Mouse (Mus musculus) embryonic facial prominence, embryonic 12.5 days (tissue): Measurements from ENCODE around the gene Smtnl2. TPM values are rescaled to one million over a fixed set of nuclear protein-coding genes. Genes with fewer than 3 reads are reported as not detected.
"Not testable (repeated sequence)": the region's sequence is repeated elsewhere in the genome, so short reads cannot be mapped to it uniquely, and the experiment has no call there.

ENCODE experiments used
- ATAC-seq: fragments of 200-750 bp; cut with Nextera tagmentation; 2 replicates; pipeline ENCODE4 v1.8.0; 2017; ENCODE audit not compliant: insufficient number of reproducible peaks, insufficient read depth, low FRiP score, low TSS enrichment
- H3K27ac ChIP-seq: fragments of 300-500 bp; sonication (generic); 2 replicates; pipeline ENCODE4 v1.5.1; 2016; ENCODE audit warnings: mild to moderate bottlenecking
- H3K27me3 ChIP-seq: fragments of 300-500 bp; sonication (generic); 2 replicates; pipeline ENCODE4 v1.6.1; 2016; ENCODE audit warnings: mild to moderate bottlenecking, moderate library complexity
- H3K36me3 ChIP-seq: fragments of 300-500 bp; sonication (generic); 2 replicates; pipeline ENCODE4 v1.6.1; 2016; ENCODE audit warnings: mild to moderate bottlenecking
- H3K4me1 ChIP-seq: fragments of 300-500 bp; sonication (generic); 2 replicates; pipeline ENCODE4 v1.6.1; 2016
- H3K4me2 ChIP-seq: fragments of 300-500 bp; sonication (generic); replicated peaks from 2 replicates; pipeline ENCODE4 v1.6.1; 2016; ENCODE audit warnings: mild to moderate bottlenecking, moderate library complexity
- H3K4me3 ChIP-seq: fragments of 300-500 bp; sonication (generic); 2 replicates; pipeline ENCODE4 v1.5.1; 2016; ENCODE audit warnings: mild to moderate bottlenecking
- H3K9ac ChIP-seq: fragments of 300-500 bp; sonication (generic); 2 replicates; pipeline ENCODE4 v1.6.1; 2016; ENCODE audit warnings: mild to moderate bottlenecking, moderate library complexity
- H3K9me3 ChIP-seq: fragments of 300-500 bp; sonication (generic); 2 replicates; pipeline ENCODE4 v1.6.1; 2016; ENCODE audit warnings: mild to moderate bottlenecking, moderate library complexity
- WGBS: fragments of 180-500 bp; shearing (Covaris S2); methylation state at CpG from one replicate; pipeline ENCODE4 v1.1.7; 2016; 5-methylcytosine and 5-hydroxymethylcytosine counted together
- polyA plus RNA-seq: library from polyadenylated mRNA; unstranded; fragments of >200 nt; fragmentation: Nextera tagmentation; extraction: Ambion mirVana; gene quantifications from 2 replicates; pipeline ENCODE4 v1.2.1, GENCODE M21; 2016

Smtnl2 gene
- polyA plus RNA-seq: 22.6 and 23.4 TPM in 2 replicates

DNA sequence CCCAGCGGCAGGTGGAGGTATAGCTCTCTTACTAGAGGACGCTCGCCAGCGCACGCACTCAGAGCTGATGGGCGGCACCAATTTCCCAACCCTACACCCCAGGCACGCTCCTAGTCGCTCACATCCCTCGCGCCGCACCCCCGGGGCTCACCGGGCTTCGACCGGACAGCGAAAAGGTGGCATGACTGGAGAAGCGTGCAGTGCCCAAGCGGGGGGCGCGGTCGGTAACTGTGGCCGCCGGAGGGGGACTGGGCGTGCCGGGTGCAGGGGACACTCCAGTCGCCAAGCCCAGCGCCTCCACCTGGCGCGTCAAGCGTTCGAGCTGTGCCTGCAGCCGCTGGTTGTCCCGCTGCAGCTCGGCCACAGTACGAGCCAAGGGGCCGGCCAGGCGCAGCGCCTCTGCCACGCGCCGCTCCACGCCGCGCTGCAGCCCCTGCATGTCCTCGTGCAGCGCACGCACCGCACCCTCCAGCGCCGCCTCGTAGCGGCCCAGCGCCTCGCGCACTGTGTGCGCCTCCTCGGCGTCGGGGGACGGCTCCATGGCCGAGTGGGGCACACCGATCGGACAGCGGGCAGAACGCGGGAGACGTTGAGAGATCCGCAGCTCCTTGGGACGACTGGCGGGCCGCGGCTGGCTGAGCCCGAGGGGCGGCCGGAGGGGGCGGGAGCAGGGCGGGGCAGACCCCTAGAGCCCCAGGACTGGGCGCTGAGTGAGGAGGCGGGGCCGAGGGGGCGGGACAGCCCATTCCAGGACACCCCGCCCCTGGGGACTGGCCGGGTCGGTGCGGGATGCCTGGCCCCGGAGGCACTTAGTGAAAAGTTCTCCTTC lies at the start of gene Smtnl2:
TSS of gene Smtnl2 (minus strand) at position 621 of the 829 bp plus-strand sequence.
- Histone ChIP-seq H3K9ac (peak within 1 kb of the TSS; percentile 67), H3K27ac (peak within 1 kb of the TSS; percentile 60), H3K4me1 (peaks cover 25% of the 10 kb centered on the region), H3K9me3 (no peaks in the 10 kb centered on the region), H3K4me3 (peak within 1 kb of the TSS; percentile 68), H3K4me2 (peak within 1 kb of the TSS; percentile 100), H3K36me3 (no peaks in the 10 kb centered on the region), H3K27me3 (peaks cover 20% of the 10 kb centered on the region)
- peak; percentile 79 for ATAC-seq
- WGBS: under 1% methylated on average over 73 of the region's 86 CpGs

DNA sequence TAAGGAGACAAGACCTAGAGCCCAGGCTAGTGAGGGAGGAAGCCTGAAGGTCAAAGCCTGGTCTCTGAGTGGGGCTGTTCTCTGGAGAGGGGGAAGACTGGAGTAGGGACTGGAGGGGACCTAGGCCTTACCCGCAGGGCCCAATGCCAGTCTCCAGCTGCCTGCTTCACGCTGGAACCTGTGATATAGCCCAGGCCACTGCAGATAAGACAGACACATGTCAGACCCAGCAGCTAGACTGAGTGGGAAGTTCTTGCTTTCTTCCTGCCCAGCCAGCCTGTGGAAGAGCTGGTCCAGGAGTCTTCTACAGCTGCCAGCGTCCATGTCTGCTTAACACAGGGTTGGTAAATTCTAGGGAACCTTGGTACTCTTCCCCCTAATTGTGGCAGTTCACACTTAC lies 47.0 kb upstream of the Smtnl2 start:
- no peak overlapping the region for H3K27ac ChIP-seq
- H3K36me3 ChIP-seq: no peaks in the 10 kb centered on the region
- no peaks in the 10 kb centered on the region; the same call in 1 of the 2 replicates for H3K4me1 ChIP-seq
- no peak overlapping the region for H3K4me2 ChIP-seq
- no peak overlapping the region for H3K9ac ChIP-seq
- no peaks in the 10 kb centered on the region for H3K9me3 ChIP-seq
- H3K4me3 ChIP-seq: no peak overlapping the region
- WGBS: 84% methylated on average over 3 of the region's 3 CpGs
- peak; percentile 36; the same call in 1 of the 2 replicates for ATAC-seq
- no peaks in the 10 kb centered on the region for H3K27me3 ChIP-seq

DNA sequence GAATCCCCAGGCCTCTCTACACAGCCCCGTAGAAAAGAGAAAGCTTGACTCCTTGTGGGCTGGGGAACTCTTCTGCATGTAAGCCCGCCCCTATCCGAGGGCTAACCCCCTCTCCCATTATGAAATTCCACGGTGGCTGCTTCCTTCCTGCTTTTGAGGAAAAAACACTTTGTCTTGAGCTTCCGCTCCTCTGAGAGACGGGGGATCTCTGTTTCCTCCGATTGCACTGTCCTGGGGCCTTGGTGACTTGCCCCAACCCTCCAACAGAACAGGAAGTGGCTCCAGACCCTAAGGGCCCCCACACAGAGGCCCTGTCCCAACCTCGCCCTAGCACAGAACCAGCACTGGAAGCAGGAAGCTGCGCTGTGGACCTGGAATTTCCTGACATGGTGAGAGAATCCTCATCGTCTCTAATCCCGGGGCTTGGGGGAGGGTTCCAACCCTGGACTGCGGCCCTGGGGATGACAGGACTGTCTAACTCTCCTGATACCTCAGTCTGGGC lies 46.5 kb upstream of the Smtnl2 start:
- 45% methylated on average over 12 of the region's 12 CpGs for WGBS
- peak; percentile 42; the same call in 1 of the 2 replicates for ATAC-seq
- H3K9ac ChIP-seq: no peak overlapping the region
- H3K36me3 ChIP-seq: no peaks in the 10 kb centered on the region
- H3K9me3 ChIP-seq: no peaks in the 10 kb centered on the region
- H3K27ac ChIP-seq: no peak overlapping the region
- no peak overlapping the region for H3K4me2 ChIP-seq
- no peaks in the 10 kb centered on the region for H3K27me3 ChIP-seq
- no peaks in the 10 kb centered on the region; the same call in 1 of the 2 replicates for H3K4me1 ChIP-seq
- no peak overlapping the region for H3K4me3 ChIP-seq

DNA sequence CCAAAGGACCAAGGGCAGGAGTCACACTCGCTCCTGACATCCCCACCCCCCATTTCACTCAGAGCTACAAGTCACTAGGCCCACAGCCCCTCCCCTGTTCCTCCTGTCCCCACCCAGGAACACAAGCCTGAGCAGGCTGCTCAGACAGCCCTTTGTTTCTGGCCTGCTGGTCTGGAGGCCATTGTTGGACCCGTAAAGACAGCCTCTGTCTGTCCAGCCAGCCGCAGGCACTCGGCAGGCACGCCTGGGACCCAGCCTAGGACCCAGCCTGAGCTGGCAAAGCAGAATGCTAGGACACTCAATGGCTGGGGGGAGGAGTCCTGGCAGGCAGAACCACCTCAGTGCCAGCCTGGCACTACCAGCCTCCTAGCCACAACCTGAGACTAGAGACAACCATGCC lies 44.2 kb upstream of the Smtnl2 start:
- Histone ChIP-seq H3K9me3 (no peaks in the 10 kb centered on the region), H3K9ac (no peak overlapping the region), H3K4me1 (no peaks in the 10 kb centered on the region; the same call in 1 of the 2 replicates), H3K4me2 (no peak overlapping the region), H3K36me3 (peaks cover 21% of the 10 kb centered on the region), H3K27ac (no peak overlapping the region), H3K4me3 (no peak overlapping the region), H3K27me3 (no peaks in the 10 kb centered on the region)
- WGBS: 33% methylated on average over 5 of the region's 5 CpGs
- no peak for ATAC-seq

DNA sequence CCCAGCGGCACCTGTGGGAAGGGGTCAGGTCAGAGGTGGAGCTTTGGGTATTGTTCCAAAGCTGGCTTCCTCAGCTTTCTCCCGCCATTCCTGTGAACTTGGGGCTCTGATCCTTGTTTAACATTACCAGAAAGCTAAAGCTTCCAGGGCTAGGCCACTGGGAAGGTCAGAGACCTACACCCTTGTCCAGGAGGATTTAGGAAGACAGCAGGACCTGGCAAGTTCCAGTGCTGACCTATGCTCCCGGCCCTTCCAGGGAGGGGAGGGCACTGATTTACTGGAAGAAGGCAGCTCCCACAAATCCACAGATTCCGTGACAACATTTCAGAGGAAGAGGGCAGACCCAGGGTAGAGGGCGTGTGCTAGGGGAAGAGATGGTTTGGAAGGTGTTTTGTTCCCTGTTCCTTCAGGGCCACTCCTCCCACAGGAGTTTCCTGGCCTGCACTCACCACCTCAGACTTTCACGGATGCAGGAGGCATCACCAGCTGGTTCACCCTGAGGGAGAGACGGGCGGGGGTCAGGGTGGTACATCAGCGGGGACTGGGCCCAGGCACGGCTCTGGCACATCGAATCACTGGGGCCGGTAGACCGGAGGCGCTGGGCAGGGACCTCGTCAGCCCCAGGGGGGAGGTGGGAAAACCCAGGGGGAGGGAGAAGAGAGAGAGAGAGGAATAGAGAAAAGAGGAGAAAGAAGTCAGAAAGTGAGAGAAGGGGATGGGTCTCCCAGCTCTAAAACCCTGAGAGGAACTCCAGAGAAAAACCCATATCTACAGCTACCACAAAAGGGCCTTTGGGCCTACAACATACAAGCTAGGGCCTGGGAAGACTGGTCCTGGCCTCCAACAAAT lies 41.8 kb upstream of the Smtnl2 start:
- Histone ChIP-seq H3K4me3 (no peak overlapping the region), H3K4me1 (no peaks in the 10 kb centered on the region; the same call in 1 of the 2 replicates), H3K27me3 (no peaks in the 10 kb centered on the region), H3K36me3 (peaks cover 44% of the 10 kb centered on the region), H3K9me3 (no peaks in the 10 kb centered on the region), H3K9ac (no peak overlapping the region), H3K4me2 (no peak overlapping the region), H3K27ac (no peak overlapping the region)
- 62% methylated on average over 15 of the region's 15 CpGs for WGBS
- no peak for ATAC-seq

DNA sequence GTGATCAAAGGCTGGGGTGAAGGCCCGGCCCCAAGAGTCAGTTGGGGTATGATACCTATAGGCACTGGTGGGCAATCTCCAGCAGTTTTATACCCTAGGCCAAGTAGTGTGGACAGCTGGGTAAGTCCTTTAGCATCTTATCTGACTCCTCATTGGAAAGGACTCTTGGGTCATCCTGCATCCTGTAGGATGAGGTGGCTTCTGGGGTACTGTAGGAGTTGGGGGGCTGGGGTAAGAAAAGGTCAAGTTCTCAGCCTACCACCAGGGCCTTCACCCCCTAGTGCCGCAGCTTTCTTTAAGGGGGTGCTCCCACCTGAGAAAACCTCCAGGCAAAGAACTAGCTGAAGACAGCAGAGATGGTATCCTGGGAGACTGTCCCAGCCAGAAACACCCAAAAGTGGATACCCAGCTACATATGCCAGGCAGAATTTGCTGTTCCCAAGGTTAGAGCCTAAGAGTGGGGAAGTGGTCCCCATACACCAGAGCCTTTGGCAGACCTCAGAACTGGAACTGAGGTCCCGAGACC lies 40.7 kb upstream of the Smtnl2 start:
- Histone ChIP-seq H3K4me3 (no peak overlapping the region), H3K27me3 (no peaks in the 10 kb centered on the region), H3K9me3 (no peaks in the 10 kb centered on the region), H3K9ac (no peak overlapping the region), H3K27ac (no peak overlapping the region), H3K4me2 (no peak overlapping the region), H3K4me1 (no peaks in the 10 kb centered on the region; the same call in 1 of the 2 replicates), H3K36me3 (peaks cover 55% of the 10 kb centered on the region)
- ATAC-seq: no peak
- WGBS: 88% methylated on average over 3 of the region's 3 CpGs

DNA sequence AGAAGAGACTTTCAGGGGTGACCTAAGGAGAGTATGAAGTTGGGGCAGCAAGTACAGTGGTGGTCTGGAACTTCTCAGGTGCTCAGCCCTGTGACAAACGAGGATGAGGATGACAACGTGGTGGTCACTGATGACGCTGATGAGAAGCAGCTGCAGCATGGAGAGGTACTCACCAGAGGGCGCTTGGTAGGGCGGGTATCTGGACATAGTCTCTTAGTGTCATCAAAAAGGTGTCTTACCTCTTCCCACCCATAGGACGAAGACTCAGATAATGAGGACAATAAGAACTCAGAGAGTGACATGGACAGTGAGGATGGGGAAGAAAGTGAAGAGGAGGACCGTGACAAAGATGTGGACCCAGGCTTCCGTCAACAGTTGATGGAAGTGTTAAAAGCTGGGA lies 36.0 kb upstream of the Smtnl2 start:
- 82% methylated on average over 8 of the region's 8 CpGs for WGBS

DNA sequence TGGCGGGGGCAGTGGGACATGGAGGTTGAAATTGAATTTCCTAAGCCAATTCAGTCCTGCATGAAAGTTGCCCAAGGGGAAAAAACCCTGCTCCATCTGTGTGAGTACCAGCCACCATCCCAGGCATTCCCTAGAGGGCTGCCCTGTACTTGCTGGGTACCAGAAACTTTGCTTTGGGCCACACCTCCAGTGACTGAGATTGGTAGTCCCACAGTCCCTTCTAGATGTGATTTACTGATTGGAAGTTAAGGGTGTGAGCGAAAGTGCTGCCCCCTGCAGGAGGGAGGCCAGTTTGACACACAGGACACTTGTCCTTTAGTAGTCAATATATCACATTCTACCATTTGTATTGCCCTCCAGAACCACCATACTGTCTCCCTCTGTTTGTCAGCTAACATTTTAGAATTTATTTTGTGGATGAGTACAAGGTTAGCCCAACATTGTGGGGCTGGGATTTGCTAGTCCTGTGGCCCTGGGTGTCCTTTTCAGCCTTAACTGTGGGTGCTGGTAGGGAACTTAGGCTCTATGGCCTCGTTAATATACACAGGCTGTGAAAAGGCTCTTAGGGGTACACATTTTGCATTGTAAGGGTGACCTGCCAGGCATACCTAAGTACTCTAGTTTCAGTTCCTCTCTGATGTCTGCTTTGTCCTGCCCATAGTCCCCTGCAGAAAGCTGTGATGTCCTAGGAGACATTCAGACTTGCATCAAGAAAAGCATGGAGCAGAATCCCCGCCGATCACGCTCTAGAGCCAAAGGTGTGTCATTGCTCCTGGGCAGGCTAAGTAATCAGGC lies 35.0 kb upstream of the Smtnl2 start:
- no peak overlapping the region for H3K27ac ChIP-seq
- 87% methylated on average over 6 of the region's 6 CpGs for WGBS
- peaks cover 93% of the 10 kb centered on the region for H3K36me3 ChIP-seq
- H3K4me2 ChIP-seq: no peak overlapping the region
- peaks cover 7% of the 10 kb centered on the region; the same call in 1 of the 2 replicates for H3K4me1 ChIP-seq
- no peaks in the 10 kb centered on the region for H3K27me3 ChIP-seq
- H3K9ac ChIP-seq: no peak overlapping the region
- ATAC-seq: no peak
- no peaks in the 10 kb centered on the region for H3K9me3 ChIP-seq
- H3K4me3 ChIP-seq: no peak overlapping the region

More for the DNA sequence above, 36.0 kb upstream of the Smtnl2 start:
- Histone ChIP-seq H3K4me1 (peaks cover under 1% of the 10 kb centered on the region; the same call in 1 of the 2 replicates), H3K27ac (no peak overlapping the region), H3K9ac (no peak overlapping the region), H3K36me3 (peaks cover 100% of the 10 kb centered on the region), H3K4me2 (no peak overlapping the region), H3K4me3 (no peak overlapping the region), H3K27me3 (no peaks in the 10 kb centered on the region), H3K9me3 (no peaks in the 10 kb centered on the region)
- no peak for ATAC-seq

DNA sequence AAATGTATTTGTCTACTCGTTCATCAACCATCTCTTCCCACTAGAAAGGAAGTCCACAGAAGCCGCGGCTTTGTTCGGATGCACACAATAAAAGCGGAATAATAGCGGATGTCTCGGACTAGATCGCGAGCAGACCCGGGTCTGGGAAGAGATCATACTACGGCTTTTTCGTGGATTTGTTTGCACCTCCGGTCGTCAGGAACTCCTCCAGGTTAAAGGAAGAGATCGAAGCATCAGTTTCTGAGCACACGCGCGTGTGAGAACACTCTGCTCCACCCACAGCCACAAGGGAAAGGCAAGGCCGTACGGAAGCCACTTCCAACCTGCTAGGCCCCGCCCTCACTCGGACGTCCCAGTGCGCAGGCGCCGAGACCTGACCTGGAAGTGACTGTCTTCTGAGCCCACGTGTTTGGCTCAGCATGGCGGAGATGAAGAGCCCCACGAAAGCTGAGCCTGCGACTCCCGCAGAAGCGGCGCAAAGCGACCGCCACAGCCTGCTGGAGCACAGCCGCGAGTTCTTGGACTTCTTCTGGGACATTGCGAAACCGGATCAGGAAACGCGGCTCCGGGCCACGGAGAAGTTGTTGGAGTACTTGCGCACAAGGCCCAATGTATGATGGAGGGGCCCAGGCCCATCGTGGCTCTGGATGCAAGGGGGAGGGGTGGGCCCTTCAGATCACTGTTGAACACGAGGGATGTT lies 29.6 kb upstream of the Smtnl2 start, which contains the start of gene Mybbp1a:
TSS of gene Mybbp1a (plus strand) at position 391 of the 700 bp plus-strand sequence.
- peaks cover 40% of the 10 kb centered on the region for H3K36me3 ChIP-seq
- peak within 1 kb of the TSS; percentile 81 for H3K9ac ChIP-seq
- H3K4me2 ChIP-seq: peak within 1 kb of the TSS; percentile 71
- peaks cover 7% of the 10 kb centered on the region; the same call in 1 of the 2 replicates for H3K4me1 ChIP-seq
- H3K4me3 ChIP-seq: peak within 1 kb of the TSS; percentile 84
- WGBS: under 1% methylated on average over 46 of the region's 46 CpGs
- ATAC-seq: peak; percentile 88
- H3K27ac ChIP-seq: peak within 1 kb of the TSS; percentile 92
- H3K9me3 ChIP-seq: no peaks in the 10 kb centered on the region
- H3K27me3 ChIP-seq: no peaks in the 10 kb centered on the region

DNA sequence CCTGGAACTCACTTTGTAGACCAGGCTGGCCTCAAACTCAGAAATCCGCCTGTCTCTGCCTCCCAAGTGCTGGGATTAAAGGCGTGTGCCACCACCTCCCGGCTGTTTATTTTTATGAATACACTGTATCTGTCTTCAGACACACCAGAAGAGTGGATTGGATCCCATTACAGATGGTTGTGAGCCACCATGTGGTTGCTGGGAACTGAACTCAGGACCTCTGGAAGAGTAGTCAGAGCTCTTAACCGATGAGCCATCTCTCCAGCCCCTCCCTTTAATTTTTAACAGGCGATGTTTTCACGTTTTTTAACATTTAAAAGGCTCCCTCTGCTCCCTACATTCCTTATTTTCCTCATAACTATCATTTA lies 29.1 kb upstream of the Smtnl2 start:
- H3K27me3 ChIP-seq, H3K9me3 ChIP-seq, ATAC-seq, H3K4me1 ChIP-seq: not testable (repeated sequence)
- H3K4me2 ChIP-seq: peak overlapping the region; percentile 71
- peak overlapping the region; percentile 81 for H3K9ac ChIP-seq
- H3K27ac ChIP-seq: peak overlapping the region; percentile 92
- H3K36me3 ChIP-seq: peaks cover 34% of the 10 kb centered on the region
- H3K4me3 ChIP-seq: peak overlapping the region; percentile 84
- 45% methylated on average over 6 of the region's 6 CpGs for WGBS
